Mouse (Mus musculus) heart, postnatal 0 days (tissue): ENCODE data around the gene Magel2.

Experiments
- CTCF ChIP-seq: IDR thresholded peaks from 2 replicates; pipeline ENCODE4 v1.5.1; 2016; ENCODE audit warnings: antibody characterized with exemption, control low read depth, low read depth
- EP300 ChIP-seq: IDR thresholded peaks from 2 replicates; pipeline ENCODE4 v1.6.1; 2016; ENCODE audit warnings: antibody characterized with exemption, low read depth

- TF ChIP-seq EP300 (no peak), CTCF (no peak)
Measured at GRCm38 (mm10) chr7:62416173-62416572, 39.4 kb downstream of the Magel2 start.
